Mouse (Mus musculus) A20 (cell line): ENCODE results near the gene Crisp4.

Experiments used
- DNase-seq: peaks from one replicate; pipeline ENCODE4 v3.0.0-alpha.2; 2011; ENCODE audit warnings: low read depth, low spot score

Crisp4 gene

DNA sequence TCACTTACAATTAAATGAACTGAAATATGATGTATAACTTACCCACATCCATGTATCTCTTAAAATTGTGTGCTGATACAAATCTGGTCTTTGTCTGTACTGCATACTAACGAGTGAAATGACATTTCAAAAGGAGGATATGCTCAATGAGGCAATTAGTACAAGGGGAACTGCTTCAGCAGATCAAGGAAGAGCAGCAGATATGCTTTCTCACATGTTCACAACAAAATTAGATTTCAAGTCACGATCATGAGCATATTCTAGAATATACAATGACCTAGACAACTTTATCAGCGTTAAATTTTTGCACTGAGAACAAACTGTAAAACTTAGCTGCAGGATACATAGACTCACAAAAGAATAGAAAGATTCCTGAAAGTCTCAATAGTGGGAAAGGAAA is at the start of gene Crisp4:
Gene Crisp4, minus strand, starts transcription at position 101 of the 400 bp plus-strand sequence.
- no peak for DNase-seq

DNA sequence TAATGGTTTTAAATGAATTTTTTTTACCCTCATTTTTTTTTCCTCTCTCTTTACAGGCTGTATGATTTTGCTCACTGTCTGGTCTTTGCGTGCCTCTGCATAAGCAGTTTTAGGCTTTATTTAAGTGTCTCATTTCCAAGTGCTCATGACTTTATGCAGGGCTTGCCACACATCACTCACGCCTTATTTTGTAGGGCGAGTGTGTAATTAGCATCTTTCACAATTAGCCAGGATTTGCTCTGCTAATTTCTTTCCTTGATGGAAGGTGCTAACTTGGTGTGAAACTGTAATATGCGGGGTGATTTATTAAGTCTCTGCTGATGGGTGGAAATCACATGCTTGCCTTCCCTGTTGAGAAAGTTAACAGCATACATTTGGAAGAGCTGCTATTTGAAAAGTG is 46.0 kb upstream of the Crisp4 start:
- DNase-seq: no peak

DNA sequence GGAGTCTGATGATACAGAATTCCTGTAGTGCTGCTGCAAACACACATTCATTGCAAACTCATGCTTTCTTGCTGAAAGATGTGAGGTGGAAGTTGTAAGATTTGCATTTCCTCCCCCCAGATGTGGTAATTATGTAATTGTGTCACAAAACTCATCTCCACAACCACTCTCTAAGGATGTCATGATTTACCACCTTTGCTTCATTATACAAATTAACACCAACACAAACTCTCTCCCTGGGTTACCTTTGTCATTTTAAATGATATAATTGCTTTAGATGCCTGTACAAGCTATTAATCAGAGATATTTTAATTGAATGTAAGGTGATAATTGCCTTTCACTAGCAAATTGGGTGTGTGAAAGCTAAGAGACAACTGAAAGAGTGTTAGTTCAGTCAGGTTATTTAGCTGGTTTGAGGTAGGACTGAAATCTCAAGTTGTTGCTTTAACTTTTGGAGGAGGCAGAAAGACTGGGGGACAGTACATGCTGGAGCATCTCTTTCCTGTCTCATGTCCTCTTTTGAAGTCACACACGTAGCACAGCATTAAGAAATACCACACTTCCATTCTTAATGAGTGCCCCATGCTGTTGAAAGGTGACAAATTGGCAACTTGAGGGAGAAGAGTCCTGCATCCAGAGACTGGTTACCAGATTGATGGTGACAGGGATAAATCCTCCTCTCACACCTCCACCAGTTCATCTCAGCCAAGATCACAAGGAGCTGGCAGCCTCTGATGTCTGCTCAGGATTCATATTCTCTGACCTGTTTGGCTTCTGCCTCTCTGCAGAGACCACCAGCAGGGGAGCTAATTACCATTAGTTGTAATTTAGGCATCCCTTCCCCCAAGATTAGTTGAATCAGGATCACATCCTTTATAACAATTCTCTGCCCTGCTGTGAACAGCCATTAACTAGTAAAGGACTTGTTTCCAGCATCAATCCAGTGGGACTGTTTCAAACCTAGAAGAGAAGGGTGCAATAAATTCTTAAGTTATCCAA is 45.3 kb upstream of the Crisp4 start:
- DNase-seq: no peak

DNA sequence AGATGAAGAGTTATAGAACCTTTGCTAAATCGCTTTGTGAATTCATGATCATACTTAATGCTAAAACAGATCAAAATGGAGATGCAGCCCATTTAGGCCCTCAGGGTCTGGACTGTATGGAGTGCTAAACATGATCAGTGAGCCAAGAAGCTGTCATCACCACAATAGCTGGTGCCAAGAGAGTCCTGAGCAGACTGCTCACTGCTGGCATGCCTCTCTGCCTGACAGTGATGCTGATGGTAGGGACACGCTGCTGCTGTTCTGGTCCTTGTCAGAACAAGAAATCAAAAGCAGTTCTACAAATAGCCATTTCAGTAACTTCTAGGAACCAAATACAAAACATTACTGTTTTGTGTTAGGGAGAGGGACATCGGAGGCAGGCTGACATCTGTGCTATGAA is 35.5 kb upstream of the Crisp4 start:
- DNase-seq: no peak

DNA sequence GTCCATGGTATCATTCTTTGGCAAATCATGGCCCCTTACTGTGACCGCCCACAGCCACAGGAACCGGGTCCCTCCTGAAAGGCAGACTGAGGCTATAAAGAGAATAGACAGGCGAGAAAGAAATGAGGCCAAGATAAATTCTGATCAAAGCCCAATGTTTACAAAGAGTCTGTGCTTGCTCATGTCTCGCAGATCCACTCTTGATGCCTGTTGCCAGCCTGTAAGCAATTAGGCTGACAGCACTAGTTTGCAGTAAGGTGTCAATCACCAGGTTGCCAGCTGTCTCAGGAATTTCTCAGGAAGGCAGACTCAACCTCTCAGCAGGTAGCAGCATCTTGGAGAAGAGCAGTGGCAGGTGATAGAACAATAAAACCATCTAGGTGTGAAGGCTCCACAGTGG is 24.9 kb upstream of the Crisp4 start:
- DNase-seq: no peak

DNA sequence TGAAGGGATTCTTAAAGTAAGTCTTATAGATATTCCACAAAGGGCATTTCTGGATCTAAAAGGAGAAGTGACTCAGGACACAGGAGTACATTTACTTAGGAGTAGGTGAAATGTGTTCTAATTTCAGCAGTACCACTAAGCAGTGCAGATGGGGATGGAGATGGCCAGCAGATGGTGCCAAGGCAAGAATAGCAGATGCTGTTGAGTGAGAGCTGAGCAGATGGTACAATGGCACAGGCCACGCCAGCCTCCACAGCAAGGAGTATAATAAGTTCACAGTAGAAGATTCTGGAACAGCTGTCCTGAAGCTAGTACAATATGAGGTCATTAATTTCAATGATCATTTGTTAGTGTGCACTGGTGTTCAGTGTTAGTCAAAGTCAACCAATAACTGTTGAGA is 22.6 kb upstream of the Crisp4 start:
- no peak for DNase-seq

DNA sequence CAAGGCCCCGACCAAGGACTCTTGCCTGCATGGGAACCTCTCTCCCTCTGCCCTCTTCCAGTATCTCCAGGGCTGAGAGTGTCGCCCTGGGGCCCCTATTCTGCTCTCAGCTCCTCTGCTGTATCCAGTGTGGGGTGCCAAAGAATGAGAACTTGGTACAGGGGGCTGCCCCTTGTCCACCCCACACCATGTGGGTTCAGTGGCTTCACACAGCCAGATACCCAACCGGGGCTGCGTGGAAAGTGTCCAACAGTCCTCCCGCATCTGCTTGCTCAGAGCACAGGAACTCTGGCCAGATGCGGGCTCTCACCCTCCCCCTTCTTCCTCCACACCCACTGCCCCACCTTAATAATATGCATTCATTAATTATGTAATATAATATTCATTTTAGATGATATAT is 13.4 kb upstream of the Crisp4 start:
- DNase-seq: no peak

DNA sequence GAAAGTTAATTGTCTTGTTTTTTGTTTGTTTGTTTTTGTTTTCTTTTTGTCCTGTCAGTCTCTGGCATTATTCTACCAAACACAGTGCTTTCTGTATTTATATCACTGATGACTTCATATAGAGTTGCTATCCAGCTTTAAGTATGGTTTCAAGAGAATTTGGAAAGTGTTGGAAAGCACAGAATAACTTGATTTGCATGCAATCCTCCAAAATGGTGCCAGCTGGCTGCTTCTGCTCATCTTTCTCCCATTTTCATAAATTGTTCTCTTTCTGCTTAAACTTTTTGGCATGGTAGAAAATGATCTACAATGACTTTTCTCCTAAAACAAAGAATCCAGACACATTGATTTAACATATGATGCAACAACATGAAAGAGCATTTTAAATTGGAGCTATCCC is 2.5 kb upstream of the Crisp4 start:
- DNase-seq: no peak

DNA sequence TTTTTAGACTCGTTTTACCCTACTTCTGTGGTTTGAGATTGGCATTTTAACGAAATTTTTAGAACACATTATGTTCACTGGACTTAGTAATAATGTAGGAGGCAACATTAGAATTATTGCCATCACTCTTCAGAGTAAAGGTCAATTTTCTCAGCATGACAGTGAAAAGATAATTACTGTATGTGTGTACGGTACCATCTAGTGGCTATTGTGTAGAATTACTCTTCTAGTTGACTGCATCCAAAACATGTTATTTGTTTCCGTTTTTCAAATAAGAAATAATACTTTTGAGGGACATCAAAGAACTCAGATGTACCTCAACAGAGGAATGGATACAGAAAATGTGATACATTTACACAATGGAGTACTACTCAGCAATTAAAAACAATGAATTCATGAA is 14.0 kb downstream of the Crisp4 start:
- DNase-seq: peak; percentile 3

DNA sequence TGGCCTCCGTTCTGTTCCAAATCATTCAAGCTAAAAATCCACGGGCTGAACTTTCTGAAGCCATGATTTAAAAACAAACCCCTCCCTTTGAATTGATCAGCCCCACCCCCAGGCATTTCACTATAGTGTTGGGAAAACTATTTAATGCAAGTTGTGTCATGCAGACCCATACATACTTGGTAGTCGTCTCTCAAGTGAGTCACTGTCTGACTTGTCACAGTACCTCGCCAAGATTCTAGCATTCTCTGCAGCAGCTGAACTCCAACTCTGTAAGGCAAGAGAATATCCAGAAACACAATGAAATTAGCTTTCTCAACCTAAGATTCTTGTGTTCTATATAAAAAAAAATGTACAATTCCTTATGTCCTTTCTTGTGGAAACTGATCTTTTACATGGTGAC is 15.7 kb downstream of the Crisp4 start:
- no peak for DNase-seq

DNA sequence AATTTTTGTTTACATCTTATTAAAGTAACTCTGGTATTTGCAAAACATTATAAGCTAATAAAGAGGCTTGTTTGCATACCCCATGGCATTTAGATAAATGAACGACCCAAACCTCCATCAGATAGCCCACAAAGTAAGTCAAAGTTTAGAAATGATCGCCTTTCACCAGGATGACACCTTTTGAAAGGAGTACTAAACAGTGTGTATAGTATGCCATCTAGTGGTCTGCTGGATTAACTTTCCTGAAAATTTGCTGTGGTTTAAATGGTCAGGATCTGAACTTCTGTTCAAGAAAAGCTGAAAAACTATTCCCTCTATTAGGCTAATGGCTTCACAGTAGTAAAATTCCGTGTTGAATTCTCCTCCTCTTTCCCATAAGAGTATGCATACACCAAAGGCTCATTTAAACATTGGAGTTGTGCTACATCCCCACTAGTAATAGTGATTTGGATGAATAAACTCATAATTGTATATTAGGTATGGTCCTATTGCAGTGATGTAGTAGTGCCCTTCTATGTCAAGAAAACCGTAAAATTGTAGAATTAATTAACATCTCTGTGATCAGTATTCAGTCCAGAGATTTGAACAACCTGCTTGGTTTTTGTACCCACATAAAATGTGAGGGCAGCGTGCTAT is 38.9 kb downstream of the Crisp4 start:
- DNase-seq: peak; percentile 30

DNA sequence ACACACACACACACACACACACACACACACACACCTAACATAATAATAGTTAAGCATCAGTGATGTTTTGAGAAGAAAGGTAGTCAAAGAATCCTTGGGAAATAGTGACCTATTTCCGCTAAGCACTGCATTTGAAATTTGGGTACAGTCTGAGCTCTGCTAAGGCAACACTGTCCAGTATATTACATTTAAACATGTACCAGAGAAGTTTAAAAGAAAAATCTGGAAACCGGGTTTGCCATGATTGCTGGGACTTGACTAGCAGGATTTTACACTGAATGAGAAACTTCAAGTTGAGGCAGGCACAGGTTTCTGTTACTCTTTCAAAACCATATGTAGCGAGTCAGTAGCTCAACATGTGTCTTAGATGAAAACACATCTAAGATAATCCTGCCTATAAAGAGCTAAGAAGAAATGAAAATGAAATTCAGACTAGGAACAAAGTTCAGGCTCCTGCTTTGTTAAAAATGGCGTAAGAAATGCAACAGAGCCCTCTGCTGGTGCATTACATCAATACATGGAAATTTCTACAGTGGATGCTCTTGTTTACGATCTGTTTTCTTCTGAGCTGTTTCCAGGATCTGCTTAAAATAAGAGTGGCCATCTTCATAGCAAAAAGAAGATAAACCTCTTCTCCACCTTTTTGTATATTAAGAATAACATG is 39.7 kb downstream of the Crisp4 start:
- peak; percentile 33 for DNase-seq

DNA sequence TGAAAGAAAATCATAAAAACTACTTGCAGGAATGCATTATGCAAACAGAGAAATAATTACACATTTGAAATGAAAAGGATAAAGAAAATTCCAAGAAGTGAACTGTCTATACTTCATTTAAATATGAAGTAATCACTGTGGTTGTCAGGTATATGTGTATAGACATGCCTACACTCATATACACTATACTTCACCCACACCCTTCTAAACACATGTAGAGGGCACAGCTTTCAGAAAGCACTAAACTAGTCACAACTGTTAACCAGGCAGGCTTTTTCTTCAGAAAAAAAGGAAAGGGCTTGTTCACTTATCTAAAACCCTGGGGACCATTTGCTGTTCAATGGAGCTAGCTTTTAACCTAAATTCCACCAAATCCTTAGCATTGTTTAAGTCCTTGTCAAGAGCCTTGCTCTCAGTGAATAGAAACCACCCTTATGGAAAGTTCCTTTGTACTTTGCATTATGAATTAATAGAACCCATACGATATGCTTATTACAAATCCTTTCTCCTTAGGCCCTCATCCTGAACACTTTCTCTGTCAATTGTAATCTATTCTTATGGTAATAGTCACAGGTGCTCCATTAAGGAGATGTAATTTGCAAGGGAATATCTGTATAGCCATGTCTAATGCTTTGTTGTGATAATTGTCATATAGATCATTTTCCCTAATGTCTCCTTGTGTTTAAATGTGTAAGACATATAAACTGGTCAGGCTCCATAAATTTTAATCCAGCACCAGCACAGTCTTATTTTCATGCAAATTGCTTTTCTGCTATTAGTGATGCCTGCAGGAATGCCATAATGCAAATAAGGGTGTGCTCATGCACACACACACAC is 40.5 kb downstream of the Crisp4 start:
- DNase-seq: no peak
